Mouse (Mus musculus): ENCODE measurements at regions not wholly inside any gene's neighbourhood (a gene's known extent, or its start where the extent isn't known, plus 50 kb on each side); places are given as distances from the start of the nearest gene placed in this dataset.
A peak's percentile ranks its signal among the peaks of the same experiment; 100 is the strongest.

DNA sequence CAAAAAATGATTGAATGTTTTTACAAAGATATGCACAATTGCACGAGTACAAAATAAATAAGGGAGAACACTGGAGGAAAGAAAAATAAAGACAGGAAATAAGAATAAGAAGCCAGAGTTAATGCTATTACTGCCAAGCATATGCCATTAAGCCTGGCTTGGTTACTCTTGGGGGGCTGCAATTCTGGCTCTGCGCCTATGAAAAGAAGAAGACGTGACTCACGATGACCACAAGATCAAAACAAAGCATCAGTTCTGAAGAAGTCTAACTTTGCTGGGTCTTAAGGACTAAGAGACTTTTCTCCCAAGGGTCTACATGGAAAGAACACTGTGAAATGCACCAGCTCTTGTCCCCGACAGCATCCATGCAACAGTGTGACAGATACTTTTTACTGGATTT lies 454.8 kb upstream of the Mpdz start:
- H3K9me3 ChIP-seq: no peaks in the 10 kb centered on the region
- H3K27me3 ChIP-seq (replicated peaks): no peaks in the 10 kb centered on the region
- H3K4me1 ChIP-seq: no peaks in the 10 kb centered on the region
- H3K4me2 ChIP-seq (replicated peaks): no peak overlapping the region
- no peak overlapping the region for H3K27ac ChIP-seq
- no peaks in the 10 kb centered on the region for H3K36me3 ChIP-seq
- H3K4me3 ChIP-seq: no peak overlapping the region
- no peak for ATAC-seq (ENCODE audit: low FRiP score, low read depth)
- WGBS: 83% methylated on average over 5 of the region's 5 CpGs
- H3K9ac ChIP-seq: no peak overlapping the region

- H3K9me3 ChIP-seq: no peaks in the 10 kb centered on the region
- 92% methylated on average over 2 of the region's 2 CpGs for WGBS
- H3K4me1 ChIP-seq: no peaks in the 10 kb centered on the region
- H3K27me3 ChIP-seq (replicated peaks): no peaks in the 10 kb centered on the region
- no peaks in the 10 kb centered on the region for H3K36me3 ChIP-seq
- no peak overlapping the region for H3K9ac ChIP-seq
- no peak for ATAC-seq (ENCODE audit: low FRiP score, low read depth)
- no peak overlapping the region for H3K4me3 ChIP-seq
- no peak overlapping the region for H3K4me2 ChIP-seq (replicated peaks)
- no peak overlapping the region for H3K27ac ChIP-seq
Observed at GRCm38 (mm10) chr4:81868941-81869340, 426.3 kb upstream of the Mpdz start.

GRCm38 (mm10) chr4:81841642-81842494 lies 399.3 kb upstream of the Mpdz start:
- no peaks in the 10 kb centered on the region for H3K27me3 ChIP-seq (replicated peaks)
- 68% methylated on average over 4 of the region's 4 CpGs for WGBS
- no peaks in the 10 kb centered on the region for H3K36me3 ChIP-seq
- no peak overlapping the region for H3K9ac ChIP-seq
- no peak for ATAC-seq (ENCODE audit: low FRiP score, low read depth)
- H3K4me1 ChIP-seq: no peaks in the 10 kb centered on the region
- H3K4me2 ChIP-seq (replicated peaks): no peak overlapping the region
- H3K9me3 ChIP-seq: no peaks in the 10 kb centered on the region
- no peak overlapping the region for H3K27ac ChIP-seq
- no peak overlapping the region for H3K4me3 ChIP-seq

DNA sequence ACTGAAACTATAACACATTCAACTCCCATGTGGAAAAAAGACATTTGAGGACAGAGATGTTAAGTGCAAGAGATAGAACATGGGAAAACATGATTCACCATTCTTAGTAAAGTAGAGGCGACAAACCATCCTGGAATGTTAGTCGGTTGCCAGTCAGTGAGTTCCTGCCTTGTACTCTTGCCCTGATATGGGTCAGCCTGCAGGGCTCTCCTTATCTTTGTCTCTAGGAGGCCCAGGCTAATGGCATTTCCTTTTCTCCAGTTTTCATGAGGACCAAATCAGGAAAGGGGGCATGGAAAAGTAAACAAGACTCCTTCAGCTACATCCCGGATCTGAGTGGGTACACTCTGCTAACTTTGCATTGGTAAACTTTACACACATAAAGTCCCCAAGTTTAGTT lies 387.4 kb upstream of the Mpdz start:
- Histone ChIP-seq H3K36me3 (no peaks in the 10 kb centered on the region), H3K4me3 (no peak overlapping the region), H3K4me1 (no peaks in the 10 kb centered on the region), H3K27ac (no peak overlapping the region), H3K4me2 (replicated peaks) (no peak overlapping the region), H3K9ac (no peak overlapping the region), H3K9me3 (no peaks in the 10 kb centered on the region), H3K27me3 (replicated peaks) (no peaks in the 10 kb centered on the region)
- WGBS: 86% methylated on average over 3 of the region's 3 CpGs
- no peak for ATAC-seq (ENCODE audit: low FRiP score, low read depth)

DNA sequence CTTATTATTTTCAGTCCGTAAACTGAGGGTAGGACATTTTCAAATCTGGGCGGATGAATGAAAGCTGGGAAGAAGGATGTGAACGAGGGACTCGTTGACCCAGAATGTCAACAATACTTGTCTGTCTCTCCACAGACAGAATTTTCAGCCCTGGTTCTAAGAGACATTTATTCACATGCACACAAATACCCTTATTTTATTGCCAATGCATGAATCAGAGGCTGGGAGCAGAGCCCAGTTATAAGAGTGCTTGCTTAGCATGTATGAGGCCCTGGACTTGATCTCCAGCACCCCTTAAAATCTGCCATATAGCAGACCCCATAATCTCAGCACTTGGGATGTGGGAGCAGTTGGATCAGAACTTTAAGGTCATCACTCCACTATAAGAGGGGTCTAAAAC lies 384.8 kb upstream of the Mpdz start:
- Histone ChIP-seq H3K9me3 (no peaks in the 10 kb centered on the region), H3K4me2 (replicated peaks) (no peak overlapping the region), H3K27ac (no peak overlapping the region), H3K36me3 (no peaks in the 10 kb centered on the region), H3K4me1 (no peaks in the 10 kb centered on the region), H3K4me3 (no peak overlapping the region), H3K27me3 (replicated peaks) (no peaks in the 10 kb centered on the region), H3K9ac (no peak overlapping the region)
- no peak for ATAC-seq (ENCODE audit: low FRiP score, low read depth)
- WGBS: 84% methylated on average over 4 of the region's 4 CpGs

DNA sequence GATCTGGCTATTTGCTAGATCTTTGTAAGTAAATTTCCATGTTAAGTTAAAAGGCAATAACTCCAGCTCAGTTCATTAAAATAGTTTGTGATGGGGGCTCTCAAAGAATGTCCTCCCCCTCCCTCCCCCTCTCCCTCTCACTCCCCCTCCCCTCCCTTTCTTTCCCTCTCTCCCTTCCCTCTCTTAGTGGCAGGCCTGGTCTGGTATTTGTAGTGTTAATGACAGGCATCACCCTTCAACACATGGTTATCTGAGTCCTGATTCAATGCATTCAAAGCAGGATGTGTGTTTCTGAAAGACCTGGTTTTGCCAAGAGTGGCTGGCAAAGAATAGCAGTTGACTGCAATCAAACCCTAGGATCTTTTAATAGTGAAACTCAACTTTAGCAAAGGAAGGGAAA lies 383.4 kb upstream of the Mpdz start:
- Histone ChIP-seq H3K9me3 (no peaks in the 10 kb centered on the region), H3K36me3 (no peaks in the 10 kb centered on the region), H3K4me1 (no peaks in the 10 kb centered on the region), H3K27me3 (replicated peaks) (no peaks in the 10 kb centered on the region), H3K4me3 (no peak overlapping the region), H3K4me2 (replicated peaks) (no peak overlapping the region), H3K27ac (no peak overlapping the region), H3K9ac (no peak overlapping the region)
- ATAC-seq (ENCODE audit: low FRiP score, low read depth): no peak

- Histone ChIP-seq H3K36me3 (no peaks in the 10 kb centered on the region), H3K27me3 (replicated peaks) (no peaks in the 10 kb centered on the region), H3K4me1 (no peaks in the 10 kb centered on the region), H3K4me3 (no peak overlapping the region), H3K4me2 (replicated peaks) (no peak overlapping the region), H3K9ac (no peak overlapping the region), H3K27ac (no peak overlapping the region), H3K9me3 (no peaks in the 10 kb centered on the region)
- ATAC-seq (ENCODE audit: low FRiP score, low read depth): no peak
- WGBS: 72% methylated on average over 3 of the region's 3 CpGs
Observed at GRCm38 (mm10) chr4:81823566-81823965, 381.0 kb upstream of the Mpdz start.

GRCm38 (mm10) chr4:81789274-81789673 lies 346.7 kb upstream of the Mpdz start:
- H3K9ac ChIP-seq: no peak overlapping the region
- WGBS: 88% methylated on average over 2 of the region's 2 CpGs
- no peak overlapping the region for H3K4me2 ChIP-seq (replicated peaks)
- no peaks in the 10 kb centered on the region for H3K36me3 ChIP-seq
- H3K27ac ChIP-seq: no peak overlapping the region
- no peaks in the 10 kb centered on the region for H3K4me1 ChIP-seq
- ATAC-seq (ENCODE audit: low FRiP score, low read depth): no peak
- no peak overlapping the region for H3K4me3 ChIP-seq
- no peaks in the 10 kb centered on the region for H3K9me3 ChIP-seq
- H3K27me3 ChIP-seq (replicated peaks): no peaks in the 10 kb centered on the region

DNA sequence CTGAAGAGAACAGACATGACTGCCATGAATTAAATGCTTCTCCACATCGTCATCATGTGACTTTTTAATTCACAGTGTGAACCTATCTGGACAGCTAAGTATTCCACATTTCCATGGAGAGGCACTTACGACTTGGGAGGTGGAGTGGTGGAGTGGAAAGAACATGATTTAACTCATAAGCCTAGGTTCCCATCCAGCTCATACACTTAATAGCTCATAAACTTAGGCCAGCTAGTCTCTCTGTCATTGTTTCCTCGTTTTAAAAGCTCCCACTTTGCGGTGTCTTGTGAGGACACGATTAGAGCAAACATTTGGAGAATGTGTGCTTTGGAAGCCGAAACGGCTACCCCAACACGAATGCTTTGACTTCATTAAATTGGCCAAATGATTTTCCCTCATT lies 346.0 kb upstream of the Mpdz start:
- H3K4me1 ChIP-seq: no peaks in the 10 kb centered on the region
- no peak overlapping the region for H3K4me3 ChIP-seq
- no peak overlapping the region for H3K27ac ChIP-seq
- no peak overlapping the region for H3K9ac ChIP-seq
- H3K36me3 ChIP-seq: no peaks in the 10 kb centered on the region
- ATAC-seq (ENCODE audit: low FRiP score, low read depth): no peak
- no peaks in the 10 kb centered on the region for H3K9me3 ChIP-seq
- no peak overlapping the region for H3K4me2 ChIP-seq (replicated peaks)
- 85% methylated on average over 8 of the region's 8 CpGs for WGBS
- no peaks in the 10 kb centered on the region for H3K27me3 ChIP-seq (replicated peaks)

GRCm38 (mm10) chr4:81781971-81782370 lies 339.4 kb upstream of the Mpdz start:
- Histone ChIP-seq H3K9ac (no peak overlapping the region), H3K36me3 (no peaks in the 10 kb centered on the region), H3K4me3 (no peak overlapping the region), H3K27me3 (replicated peaks) (no peaks in the 10 kb centered on the region), H3K27ac (no peak overlapping the region), H3K9me3 (no peaks in the 10 kb centered on the region), H3K4me2 (replicated peaks) (no peak overlapping the region), H3K4me1 (no peaks in the 10 kb centered on the region)
- WGBS: 85% methylated on average over 1 of the region's 1 CpGs
- ATAC-seq (ENCODE audit: low FRiP score, low read depth): no peak

DNA sequence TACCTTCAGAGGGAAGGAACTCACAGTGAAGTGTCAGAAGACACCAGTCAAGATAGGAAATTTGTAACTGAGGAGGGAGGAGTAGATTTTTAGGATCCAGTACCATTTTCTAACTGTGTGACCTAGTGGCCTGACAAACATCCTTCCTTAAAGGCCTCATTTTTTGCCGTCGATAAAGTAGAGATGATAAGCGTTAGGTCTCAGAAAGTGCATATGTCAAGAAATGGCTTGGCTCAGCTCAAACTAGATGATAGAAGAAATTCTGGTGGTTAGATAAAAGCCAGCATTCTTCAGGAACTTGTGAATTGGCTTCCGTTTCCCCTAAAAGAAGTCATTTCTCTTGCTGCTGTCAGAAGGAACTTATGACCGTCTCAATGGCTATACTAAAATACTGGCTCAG lies 324.1 kb upstream of the Mpdz start:
- no peak for ATAC-seq (ENCODE audit: low FRiP score, low read depth)
- Histone ChIP-seq H3K4me2 (replicated peaks) (no peak overlapping the region), H3K4me1 (peaks cover 25% of the 10 kb centered on the region), H3K4me3 (no peak overlapping the region), H3K27ac (no peak overlapping the region), H3K9ac (no peak overlapping the region), H3K9me3 (no peaks in the 10 kb centered on the region), H3K36me3 (no peaks in the 10 kb centered on the region), H3K27me3 (replicated peaks) (no peaks in the 10 kb centered on the region)
- WGBS: 84% methylated on average over 5 of the region's 5 CpGs

DNA sequence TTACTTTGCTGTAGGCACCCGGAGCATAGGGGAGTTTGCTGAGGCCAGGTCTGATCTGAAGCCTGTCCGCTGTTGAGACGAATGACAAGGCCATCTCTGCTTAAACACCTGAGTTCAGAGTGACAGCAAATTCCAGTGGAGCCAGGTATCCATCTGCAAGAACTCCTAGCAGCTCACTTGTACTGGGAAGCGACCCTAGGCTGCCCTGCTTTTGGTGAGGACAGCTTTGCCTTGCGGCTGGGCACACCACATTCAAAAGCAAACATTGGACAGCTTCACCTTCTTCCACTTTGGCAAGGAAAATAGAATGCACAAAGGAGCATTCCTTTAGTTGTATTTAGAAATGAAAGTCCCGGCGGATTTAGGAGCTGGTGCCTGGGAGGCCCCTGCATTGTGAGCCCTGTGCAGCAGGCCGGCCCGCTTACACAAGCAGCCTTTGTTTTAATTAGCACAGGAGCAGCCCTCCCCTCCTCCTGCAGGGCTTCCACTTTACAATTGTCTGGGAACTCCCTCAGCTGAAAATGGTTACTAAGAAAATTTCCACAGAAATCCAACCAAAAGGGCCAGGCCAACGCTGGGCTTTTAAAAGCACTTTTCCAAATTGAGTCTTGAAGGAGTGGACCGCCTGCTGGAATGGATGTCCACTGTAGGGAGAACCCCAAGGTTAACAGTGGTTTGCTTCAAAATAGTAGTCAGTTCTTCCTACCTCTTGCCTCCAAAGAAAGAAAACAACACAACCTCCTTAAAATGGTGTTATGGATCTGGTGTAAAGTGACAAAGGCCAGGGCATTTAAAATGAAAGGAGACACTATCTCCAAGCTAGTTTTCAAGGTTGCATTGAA lies 321.6 kb upstream of the Mpdz start:
- H3K9me3 ChIP-seq: no peaks in the 10 kb centered on the region
- peak; percentile 25 for ATAC-seq (ENCODE audit: low FRiP score, low read depth)
- WGBS: 21% methylated on average over 11 of the region's 11 CpGs
- no peaks in the 10 kb centered on the region for H3K36me3 ChIP-seq
- no peak overlapping the region for H3K9ac ChIP-seq
- H3K4me1 ChIP-seq: peaks cover 25% of the 10 kb centered on the region
- no peaks in the 10 kb centered on the region for H3K27me3 ChIP-seq (replicated peaks)
- no peak overlapping the region for H3K4me3 ChIP-seq
- H3K27ac ChIP-seq: peak overlapping the region; percentile 46
- H3K4me2 ChIP-seq (replicated peaks): peak overlapping the region; percentile 24
